Mouse (Mus musculus): Measurements from ENCODE around the gene Farp1.

Gene Farp1

DNA sequence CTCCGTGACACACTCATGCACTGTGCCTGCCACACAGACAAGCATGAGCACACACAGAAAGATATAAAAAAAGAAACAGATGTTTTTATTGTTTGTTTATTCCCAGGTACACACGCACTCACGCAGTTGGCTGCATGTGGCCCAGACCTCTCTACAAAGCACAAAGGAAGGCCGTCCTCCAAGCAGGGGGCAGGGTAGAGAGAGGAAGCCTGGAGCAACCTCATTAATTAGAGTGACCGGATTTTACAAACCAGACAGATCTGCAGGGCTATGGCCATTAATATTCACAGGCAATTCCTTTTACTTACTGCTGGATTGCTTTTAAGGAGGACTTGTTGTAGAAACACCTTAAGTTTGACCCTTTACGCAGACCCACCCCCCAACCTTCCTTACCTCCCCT, 142.9 kb downstream of the Farp1 start:
- no peak for DNase-seq (ENCODE audit: inconsistent age in 2 of 2, low spot score in 1 of 2)

DNA sequence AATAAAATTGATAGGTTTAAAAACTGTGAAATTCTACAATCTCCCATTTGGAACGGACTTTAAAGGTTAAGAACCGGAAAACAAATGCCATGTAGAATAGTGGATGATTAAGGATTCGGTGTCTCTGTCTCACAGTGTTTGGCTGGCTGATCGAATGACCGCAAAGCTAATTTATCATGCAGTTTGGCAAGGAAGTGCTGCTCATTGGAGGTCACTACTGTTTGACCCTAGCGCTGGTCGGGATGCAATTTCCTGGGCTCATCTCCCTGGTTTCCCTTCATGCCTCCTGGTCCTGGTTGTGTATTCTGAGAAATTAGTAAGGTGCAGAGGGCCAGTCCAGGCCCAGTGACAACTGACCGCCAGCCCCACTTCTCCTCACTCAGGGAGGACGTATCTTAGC, 145.6 kb downstream of the Farp1 start:
- peak; percentile 26 to 80 for DNase-seq (ENCODE audit: inconsistent age in 2 of 2, low spot score in 1 of 2)

DNA sequence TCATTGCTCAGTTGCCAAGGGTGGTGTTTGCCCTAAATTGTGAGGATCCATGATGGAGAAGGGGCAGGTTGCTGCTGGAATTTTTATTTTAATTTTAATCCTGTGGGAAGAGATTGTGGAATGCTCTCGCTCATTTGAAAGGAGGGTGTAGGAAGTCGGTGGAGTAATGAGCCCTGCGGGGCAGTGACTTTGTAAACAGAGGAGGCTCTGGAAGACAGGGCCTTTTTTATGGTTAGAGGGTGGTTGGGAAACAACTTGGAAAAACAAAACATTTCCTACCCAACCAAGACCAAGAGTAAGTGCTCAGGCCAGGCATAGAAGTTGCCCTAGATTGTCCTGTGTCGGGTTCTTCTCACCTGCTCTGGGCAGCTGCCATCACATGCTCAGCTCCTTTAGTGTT, 146.8 kb downstream of the Farp1 start:
- DNase-seq (ENCODE audit: inconsistent age in 2 of 2, low spot score in 1 of 2) = no peak

- no peak for DNase-seq (ENCODE audit: inconsistent age in 2 of 2, low spot score in 1 of 2)
Observed at GRCm38 (mm10) chr14:121182967-121183366, 148.0 kb downstream of the Farp1 start.

DNA sequence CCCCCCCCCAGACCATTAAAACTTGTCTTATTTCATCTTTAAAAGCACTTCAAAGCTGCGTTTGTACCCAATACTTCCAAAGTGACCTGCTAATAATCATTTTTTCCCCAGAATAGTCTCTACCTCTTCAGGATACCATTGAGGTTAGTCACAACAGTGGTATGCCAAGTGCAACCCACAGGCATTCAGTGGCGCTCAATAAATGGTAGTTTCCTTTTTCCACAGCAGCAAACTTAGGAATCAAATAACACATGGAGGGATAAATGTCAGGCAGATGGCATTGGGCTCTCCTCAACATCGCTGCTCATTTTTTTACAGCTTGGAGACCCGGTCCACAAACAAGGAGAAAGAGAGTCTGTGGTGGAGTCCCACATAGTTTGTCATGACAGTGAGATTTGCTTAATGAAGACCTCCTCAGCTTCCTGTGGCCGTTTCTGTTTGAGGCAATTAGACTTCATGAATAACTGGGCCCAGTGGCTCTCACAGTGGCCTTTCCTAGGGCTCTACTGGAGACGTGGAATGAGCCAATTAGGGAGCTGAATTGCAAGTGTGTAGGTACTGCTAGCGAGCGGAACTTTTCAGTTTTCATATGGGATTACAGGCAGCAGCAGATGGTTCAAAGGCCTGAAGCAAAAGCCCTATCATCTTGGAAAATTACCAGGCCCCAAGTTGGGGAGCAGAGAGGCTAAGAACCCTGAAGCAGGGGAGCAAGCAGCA, 148.6 kb downstream of the Farp1 start:
- no peak for DNase-seq (ENCODE audit: inconsistent age in 2 of 2, low spot score in 1 of 2)

- no peak for DNase-seq (ENCODE audit: inconsistent age in 2 of 2, low spot score in 1 of 2)
Observed at GRCm38 (mm10) chr14:121184351-121184750, 149.4 kb downstream of the Farp1 start.

- DNase-seq (ENCODE audit: inconsistent age in 2 of 2, low spot score in 1 of 2) = no peak
Observed at GRCm38 (mm10) chr14:121186402-121186894, 151.4 kb downstream of the Farp1 start.

GRCm38 (mm10) chr14:121189840-121190239, 154.8 kb downstream of the Farp1 start:
- peak in 1 of 2 experiments; percentile 39 for DNase-seq (ENCODE audit: inconsistent age in 2 of 2, low spot score in 1 of 2)

DNA sequence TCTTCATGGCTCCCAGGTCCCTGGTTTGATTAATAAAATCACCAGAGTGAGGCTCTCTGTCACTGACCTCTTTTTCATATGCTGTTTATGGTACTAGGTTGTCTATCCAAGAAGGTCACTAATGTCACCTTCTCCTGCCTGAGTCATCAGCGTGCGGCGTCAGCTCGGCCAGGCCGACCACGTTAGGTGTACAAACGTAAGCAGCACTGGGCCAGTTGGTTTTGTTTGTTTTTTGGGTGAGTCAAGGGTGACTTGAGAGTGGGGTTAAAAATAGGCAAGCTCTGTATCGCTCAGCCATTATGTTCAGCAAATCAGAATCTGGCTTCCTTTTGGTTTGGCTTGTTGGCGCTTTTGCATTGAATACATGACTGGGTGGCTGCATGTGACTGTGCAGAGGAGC, 155.4 kb downstream of the Farp1 start:
- peak in 1 of 2 experiments; percentile 54 for DNase-seq (ENCODE audit: inconsistent age in 2 of 2, low spot score in 1 of 2)

DNA sequence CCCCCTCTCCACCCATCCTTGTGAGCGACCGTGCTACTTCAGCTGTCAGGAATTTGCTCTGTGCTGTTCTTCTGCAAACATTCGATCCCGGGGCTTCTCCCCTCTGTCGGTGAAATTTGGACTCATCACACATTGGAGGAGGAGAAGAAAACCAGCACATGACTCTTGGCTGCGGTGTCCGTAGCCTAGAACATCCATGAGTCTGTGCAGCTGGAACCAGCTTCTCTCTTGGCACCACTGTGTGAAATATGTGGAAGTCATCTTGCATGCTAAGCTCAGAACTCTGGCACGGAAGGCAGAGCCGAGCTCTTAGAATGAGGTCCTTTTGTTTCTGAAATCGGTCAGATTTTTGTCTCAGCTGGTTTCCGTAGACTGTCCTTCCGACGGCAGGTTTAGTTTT, 156.7 kb downstream of the Farp1 start:
- DNase-seq (ENCODE audit: inconsistent age in 2 of 2, low spot score in 1 of 2) = no peak

- no peak for DNase-seq (ENCODE audit: inconsistent age in 2 of 2, low spot score in 1 of 2)
Observed at GRCm38 (mm10) chr14:121192394-121192793, 157.4 kb downstream of the Farp1 start.

DNA sequence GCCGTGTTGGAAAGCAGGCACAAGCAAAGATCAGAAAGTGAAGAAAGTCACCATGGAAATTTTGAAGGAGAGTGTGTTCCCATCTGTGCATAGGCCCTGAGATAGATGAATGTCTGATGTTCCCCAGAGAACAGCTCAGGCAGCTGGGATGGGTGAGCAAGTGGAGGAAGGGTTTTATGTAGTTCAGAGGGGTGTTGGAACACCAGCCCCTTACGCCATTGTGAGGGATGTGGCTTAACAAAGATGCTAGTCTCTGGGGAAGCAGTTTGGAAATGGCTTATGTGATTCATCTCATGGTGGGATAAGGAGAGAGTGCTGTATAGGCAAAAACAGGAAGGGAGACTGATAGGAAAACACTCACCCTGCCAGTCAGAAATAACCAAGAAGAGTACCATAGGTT, 159.0 kb downstream of the Farp1 start:
- DNase-seq (ENCODE audit: inconsistent age in 2 of 2, low spot score in 1 of 2) = no peak

- no peak for DNase-seq (ENCODE audit: inconsistent age in 2 of 2, low spot score in 1 of 2)
Observed at GRCm38 (mm10) chr14:121198915-121199572, 164.0 kb downstream of the Farp1 start.

DNA sequence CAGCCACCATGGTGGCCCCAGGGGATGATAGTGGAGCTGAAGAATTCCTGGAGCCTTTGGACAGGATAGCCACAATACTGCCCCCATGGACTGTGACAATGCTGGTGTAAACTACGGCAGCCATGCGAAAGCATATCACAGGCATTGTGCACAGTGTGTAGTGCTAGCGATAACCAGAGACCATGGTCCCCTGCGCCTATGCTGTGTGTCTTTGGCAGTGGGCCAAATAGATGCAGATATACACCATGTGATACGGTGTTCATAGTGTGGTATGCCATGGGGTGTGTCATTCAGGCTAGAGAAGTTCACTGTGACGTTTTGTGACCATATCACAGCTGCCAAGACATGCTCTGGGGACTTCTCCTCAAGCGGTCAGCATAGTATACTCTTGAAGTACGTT, 164.8 kb downstream of the Farp1 start:
- DNase-seq (ENCODE audit: inconsistent age in 2 of 2, low spot score in 1 of 2) = no peak

- DNase-seq (ENCODE audit: inconsistent age in 2 of 2, low spot score in 1 of 2) = no peak
Observed at GRCm38 (mm10) chr14:121200353-121200752, 165.4 kb downstream of the Farp1 start.

GRCm38 (mm10) chr14:121201178-121201577, 166.2 kb downstream of the Farp1 start:
- DNase-seq (ENCODE audit: inconsistent age in 2 of 2, low spot score in 1 of 2) = peak in 1 of 2 experiments; percentile 57

GRCm38 (mm10) chr14:121205459-121205858, 170.5 kb downstream of the Farp1 start:
- DNase-seq (ENCODE audit: inconsistent age in 2 of 2, low spot score in 1 of 2) = no peak

DNA sequence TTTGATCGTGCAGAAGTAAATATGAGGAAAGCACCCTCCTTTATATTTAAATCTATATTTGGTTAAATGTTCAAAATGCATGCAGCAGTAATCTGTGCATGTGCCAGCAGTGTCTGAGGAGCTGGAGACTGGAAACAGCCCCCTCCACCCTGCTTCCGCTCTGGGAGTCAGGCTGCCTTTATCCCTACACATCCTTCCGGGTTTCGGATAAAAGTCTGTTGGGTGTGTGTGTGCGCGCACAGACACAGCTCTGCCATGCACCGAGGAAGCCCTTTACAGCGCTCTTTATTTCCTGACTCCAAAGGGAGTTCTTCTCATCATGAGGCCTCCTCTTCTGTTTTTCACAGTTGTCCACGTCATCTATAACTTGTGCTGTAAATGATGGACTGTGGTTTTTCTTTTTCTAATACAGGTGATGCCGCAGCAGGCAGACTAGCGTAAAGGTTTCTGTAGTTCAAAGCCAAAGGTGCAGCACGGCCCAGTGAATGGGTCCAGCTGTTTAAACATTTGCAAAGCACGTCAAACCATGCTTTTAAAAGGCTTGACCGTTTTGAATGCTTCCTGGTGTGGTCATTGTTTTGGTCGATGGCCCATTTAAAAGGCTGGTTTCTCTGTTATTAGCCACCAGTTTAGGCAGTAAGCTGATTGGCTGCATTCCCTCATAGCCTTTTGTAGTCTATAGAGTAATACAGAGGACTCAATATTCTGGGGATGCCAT, 172.6 kb downstream of the Farp1 start:
- no peak for DNase-seq (ENCODE audit: inconsistent age in 2 of 2, low spot score in 1 of 2)

GRCm38 (mm10) chr14:121208159-121208515, 173.1 kb downstream of the Farp1 start:
- no peak for DNase-seq (ENCODE audit: inconsistent age in 2 of 2, low spot score in 1 of 2)

DNA sequence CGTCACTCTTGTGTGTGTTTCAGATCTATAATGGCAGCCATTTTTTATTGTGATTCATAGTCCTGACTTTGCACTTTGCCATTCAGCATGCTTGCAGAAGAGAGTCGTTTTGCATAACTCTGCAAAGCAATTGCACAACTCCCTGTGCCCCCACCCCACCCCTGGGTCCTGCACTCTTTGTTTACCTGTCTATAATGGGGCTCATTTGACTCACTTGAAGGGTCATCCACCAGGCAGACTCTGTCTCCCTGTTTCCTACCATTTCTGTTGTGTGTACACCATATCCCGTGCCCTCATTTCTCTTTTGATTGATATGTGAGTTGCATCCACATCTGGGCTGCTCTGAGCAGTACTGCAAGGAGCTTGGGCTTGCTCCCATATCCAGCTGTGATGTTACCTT, 175.3 kb downstream of the Farp1 start:
- DNase-seq (ENCODE audit: inconsistent age in 2 of 2, low spot score in 1 of 2) = no peak

- DNase-seq (ENCODE audit: inconsistent age in 2 of 2, low spot score in 1 of 2) = no peak
Observed at GRCm38 (mm10) chr14:121213650-121214049, 178.7 kb downstream of the Farp1 start.
